Mouse (Mus musculus) forebrain, embryonic 12.5 days (tissue): ENCODE measurements at regions not wholly inside any gene's neighbourhood (a gene's known extent, or its start where the extent isn't known, plus 50 kb on each side); places are given as distances from the start of the nearest gene placed in this dataset.

ENCODE experiments used
- ATAC-seq: fragments of 200-750 bp; cut with Nextera tagmentation; 2 replicates; pipeline ENCODE4 v1.8.0; 2017; ENCODE audit warnings: moderate TSS enrichment; ENCODE audit not compliant: low FRiP score
- H3K27ac ChIP-seq: fragments of 300-500 bp; sonication (generic); 2 replicates; pipeline ENCODE4 v1.5.1; 2016; ENCODE audit warnings: mild to moderate bottlenecking
- H3K27me3 ChIP-seq: fragments of 300-500 bp; sonication (generic); 2 replicates; pipeline ENCODE4 v1.6.1; 2016; ENCODE audit warnings: mild to moderate bottlenecking
- H3K36me3 ChIP-seq: fragments of 300-500 bp; sonication (generic); replicated peaks from 2 replicates; pipeline ENCODE4 v1.6.1; 2016; ENCODE audit warnings: mild to moderate bottlenecking
- H3K4me1 ChIP-seq: fragments of 300-500 bp; sonication (generic); 2 replicates; pipeline ENCODE4 v1.6.1; 2016
- H3K4me2 ChIP-seq: fragments of 300-500 bp; sonication (generic); 2 replicates; pipeline ENCODE4 v1.6.1; 2016; ENCODE audit warnings: mild to moderate bottlenecking, moderate library complexity
- H3K4me3 ChIP-seq: fragments of 300-500 bp; sonication (generic); replicated peaks from 2 replicates; pipeline ENCODE4 v1.5.1; 2016; ENCODE audit warnings: mild to moderate bottlenecking
- H3K9ac ChIP-seq: fragments of 300-500 bp; sonication (generic); 2 replicates; pipeline ENCODE4 v1.6.1; 2016; ENCODE audit warnings: mild to moderate bottlenecking
- H3K9me3 ChIP-seq: fragments of 300-500 bp; sonication (generic); 2 replicates; pipeline ENCODE4 v1.6.1; 2016
- WGBS: fragments of 180-500 bp; shearing (Covaris S2); methylation state at CpG from one replicate; pipeline ENCODE4 v1.1.7; 2016; 5-methylcytosine and 5-hydroxymethylcytosine counted together

DNA sequence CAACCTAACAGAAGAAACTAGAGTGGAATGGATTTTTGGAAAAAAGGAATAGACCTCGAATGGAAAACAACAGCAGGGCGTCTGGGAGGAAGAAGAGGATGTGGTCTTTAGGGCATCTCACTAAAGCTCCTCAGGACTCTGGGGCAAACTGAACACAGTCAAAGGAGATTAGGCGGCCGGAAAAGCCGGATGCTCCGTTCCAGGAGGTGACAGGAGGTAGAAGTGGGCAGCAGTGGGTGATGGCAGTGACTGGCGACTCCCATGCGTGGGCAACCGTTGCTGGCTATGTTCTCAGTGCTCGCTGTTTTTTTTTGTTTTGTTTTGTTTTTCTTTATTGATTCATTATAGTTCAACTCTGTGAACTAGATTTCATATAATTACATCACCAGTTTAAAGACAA lies 228.8 kb upstream of the Klf3 start:
- 85% methylated on average over 10 of the region's 10 CpGs for WGBS
- no peak for ATAC-seq
- Histone ChIP-seq H3K27me3 (no peaks in the 10 kb centered on the region), H3K9me3 (no peaks in the 10 kb centered on the region), H3K4me2 (no peak overlapping the region), H3K4me1 (peaks cover 5% of the 10 kb centered on the region), H3K36me3 (no peaks in the 10 kb centered on the region), H3K4me3 (no peak overlapping the region), H3K9ac (no peak overlapping the region), H3K27ac (no peak overlapping the region)

- no peak overlapping the region for H3K4me3 ChIP-seq
- no peaks in the 10 kb centered on the region for H3K36me3 ChIP-seq
- no peak overlapping the region for H3K27ac ChIP-seq
- no peak overlapping the region for H3K9ac ChIP-seq
- ATAC-seq: no peak
- no peak overlapping the region for H3K4me2 ChIP-seq
- no peaks in the 10 kb centered on the region for H3K9me3 ChIP-seq
- H3K27me3 ChIP-seq: no peaks in the 10 kb centered on the region
- WGBS: 85% methylated on average over 6 of the region's 6 CpGs
- peaks cover 16% of the 10 kb centered on the region for H3K4me1 ChIP-seq
These were observed 227.3 kb upstream of the Klf3 start for GRCm38 (mm10) chr5:64575896-64576295.

GRCm38 (mm10) chr5:64576426-64577262 lies 226.5 kb upstream of the Klf3 start:
- WGBS: 85% methylated on average over 19 of the region's 19 CpGs

DNA sequence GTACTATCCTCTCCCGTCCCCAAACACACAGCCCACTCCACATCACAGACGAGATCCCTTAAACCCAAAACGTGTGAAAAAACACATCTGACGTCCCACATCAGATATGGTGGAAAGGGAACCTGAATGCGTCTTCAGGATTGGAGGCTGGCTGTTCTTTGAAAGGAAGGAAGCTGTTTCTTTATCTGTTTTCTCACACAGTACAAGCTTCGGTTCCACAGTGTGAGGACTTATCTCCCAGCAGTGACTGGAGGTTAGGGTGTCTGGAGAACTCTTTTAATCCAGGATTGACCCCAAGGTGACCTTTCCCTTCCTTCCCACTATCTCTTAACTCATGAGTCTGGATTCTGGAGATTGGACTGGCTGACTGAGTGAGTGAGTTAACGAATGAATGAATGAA lies 225.8 kb upstream of the Klf3 start:
- no peaks in the 10 kb centered on the region for H3K27me3 ChIP-seq
- no peaks in the 10 kb centered on the region for H3K9me3 ChIP-seq

More at GRCm38 (mm10) chr5:64576426-64577262, 226.5 kb upstream of the Klf3 start:
- Histone ChIP-seq H3K27me3 (no peaks in the 10 kb centered on the region), H3K4me3 (no peak overlapping the region), H3K27ac (no peak overlapping the region), H3K4me1 (peaks cover 16% of the 10 kb centered on the region), H3K36me3 (no peaks in the 10 kb centered on the region), H3K9me3 (no peaks in the 10 kb centered on the region), H3K4me2 (no peak overlapping the region), H3K9ac (no peak overlapping the region)
- no peak for ATAC-seq

GRCm38 (mm10) chr5:64578536-64578935 lies 224.7 kb upstream of the Klf3 start:
- Histone ChIP-seq H3K4me2 (no peak overlapping the region), H3K4me1 (peaks cover 16% of the 10 kb centered on the region), H3K27me3 (no peaks in the 10 kb centered on the region), H3K9ac (no peak overlapping the region), H3K27ac (no peak overlapping the region), H3K9me3 (no peaks in the 10 kb centered on the region), H3K36me3 (no peaks in the 10 kb centered on the region), H3K4me3 (no peak overlapping the region)
- 96% methylated on average over 6 of the region's 6 CpGs for WGBS
- no peak for ATAC-seq

More for the DNA sequence above, 225.8 kb upstream of the Klf3 start:
- no peaks in the 10 kb centered on the region for H3K36me3 ChIP-seq
- no peak overlapping the region for H3K4me3 ChIP-seq
- WGBS: 63% methylated on average over 7 of the region's 7 CpGs
- ATAC-seq: no peak
- peaks cover 16% of the 10 kb centered on the region for H3K4me1 ChIP-seq
- H3K9ac ChIP-seq: no peak overlapping the region
- no peak overlapping the region for H3K27ac ChIP-seq
- no peak overlapping the region for H3K4me2 ChIP-seq

DNA sequence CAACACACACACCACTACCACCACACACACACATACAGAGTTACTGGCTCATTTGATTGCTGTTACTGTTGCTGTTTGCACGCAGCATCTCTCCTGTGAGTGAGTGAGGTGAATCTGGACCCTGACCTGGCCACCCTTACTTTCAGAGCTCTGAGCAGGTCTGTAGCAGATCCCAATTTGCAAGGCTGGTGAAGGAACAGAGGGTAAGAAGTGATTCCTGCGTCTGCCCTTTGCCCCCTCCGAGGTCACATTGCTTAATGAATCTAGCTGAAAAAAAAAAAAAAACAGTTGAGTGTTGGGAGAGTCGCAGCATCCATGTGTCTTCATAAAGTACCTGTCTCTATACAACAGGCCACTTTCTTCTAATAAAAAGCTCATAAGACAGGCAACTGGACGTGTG lies 224.1 kb upstream of the Klf3 start:
- Histone ChIP-seq H3K4me2 (no peak overlapping the region), H3K9me3 (no peaks in the 10 kb centered on the region), H3K27me3 (no peaks in the 10 kb centered on the region), H3K27ac (no peak overlapping the region), H3K4me3 (no peak overlapping the region), H3K36me3 (no peaks in the 10 kb centered on the region), H3K4me1 (peaks cover 16% of the 10 kb centered on the region), H3K9ac (no peak overlapping the region)
- no peak for ATAC-seq
- 54% methylated on average over 5 of the region's 5 CpGs for WGBS

DNA sequence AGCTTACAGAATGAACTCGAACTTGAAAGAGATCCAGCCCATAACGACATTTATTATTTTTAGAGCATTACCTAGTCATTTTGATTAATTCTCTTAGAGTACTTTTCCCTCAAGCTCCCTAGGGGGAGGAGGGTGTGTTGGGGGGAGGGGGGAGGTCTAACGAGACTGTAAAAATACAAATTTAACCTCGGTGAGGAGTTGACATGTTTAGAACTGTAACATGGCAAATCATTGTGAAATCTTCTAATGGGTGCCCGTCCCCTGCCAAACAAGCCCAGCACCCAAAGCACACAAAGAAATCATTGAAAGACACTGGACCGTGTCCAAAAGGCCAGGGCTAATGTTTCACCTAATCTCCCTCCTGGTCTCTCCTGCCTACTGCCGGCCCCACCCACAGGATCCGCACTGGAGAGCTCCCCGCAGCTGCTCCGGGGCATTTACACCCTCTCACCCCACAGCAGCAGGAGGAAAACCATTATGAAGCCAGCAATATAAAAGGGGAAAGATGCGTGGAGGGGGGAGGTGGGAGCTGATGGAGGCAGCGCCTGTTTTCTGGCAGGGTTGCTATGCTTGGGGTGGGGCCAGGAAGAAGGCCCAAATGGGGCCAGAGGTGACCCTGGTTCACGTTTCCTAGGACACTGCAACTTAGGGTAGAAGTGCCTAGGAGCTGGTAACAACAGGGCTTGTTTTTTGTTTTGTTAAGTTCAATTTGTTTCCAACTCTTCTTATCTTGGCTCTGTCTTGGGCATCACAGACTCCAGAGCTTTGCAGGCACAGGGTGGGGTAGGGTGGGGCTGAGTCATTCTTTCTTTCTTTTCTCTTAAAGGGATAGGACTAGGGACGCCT lies 223.5 kb upstream of the Klf3 start:
- Histone ChIP-seq H3K4me1 (peaks cover 16% of the 10 kb centered on the region), H3K4me2 (peak overlapping the region; percentile 44), H3K9ac (no peak overlapping the region), H3K9me3 (no peaks in the 10 kb centered on the region), H3K27ac (peak overlapping the region; percentile 66; the same call in 1 of the 2 replicates), H3K36me3 (no peaks in the 10 kb centered on the region), H3K27me3 (no peaks in the 10 kb centered on the region), H3K4me3 (no peak overlapping the region)
- ATAC-seq: peak; percentile 84
- WGBS: 9% methylated on average over 14 of the region's 14 CpGs

DNA sequence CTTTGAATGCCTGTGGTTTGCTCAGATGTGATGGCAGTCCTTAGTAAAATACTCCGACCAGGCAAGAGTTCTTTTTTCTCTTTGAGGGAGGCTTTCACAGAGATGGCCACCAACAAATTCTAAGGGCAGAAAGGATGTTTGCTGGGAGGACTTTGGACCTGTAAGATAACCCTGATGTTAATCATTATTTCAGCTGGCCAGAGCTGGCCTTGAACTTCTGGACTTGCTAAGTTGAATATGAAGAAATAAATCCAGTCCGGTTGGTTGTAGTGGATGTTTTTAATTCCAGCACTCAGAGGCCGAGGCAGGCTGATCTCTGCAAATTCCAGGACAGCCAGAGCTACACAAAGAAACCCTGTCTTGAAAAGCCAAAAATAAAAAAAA lies 222.9 kb upstream of the Klf3 start:
- Histone ChIP-seq H3K4me1 (peaks cover 16% of the 10 kb centered on the region), H3K4me2 (no peak overlapping the region), H3K27ac (no peak overlapping the region), H3K36me3 (no peaks in the 10 kb centered on the region), H3K9ac (no peak overlapping the region), H3K27me3 (no peaks in the 10 kb centered on the region), H3K4me3 (no peak overlapping the region), H3K9me3 (no peaks in the 10 kb centered on the region)
- 77% methylated on average over 3 of the region's 3 CpGs for WGBS
- ATAC-seq: no peak

DNA sequence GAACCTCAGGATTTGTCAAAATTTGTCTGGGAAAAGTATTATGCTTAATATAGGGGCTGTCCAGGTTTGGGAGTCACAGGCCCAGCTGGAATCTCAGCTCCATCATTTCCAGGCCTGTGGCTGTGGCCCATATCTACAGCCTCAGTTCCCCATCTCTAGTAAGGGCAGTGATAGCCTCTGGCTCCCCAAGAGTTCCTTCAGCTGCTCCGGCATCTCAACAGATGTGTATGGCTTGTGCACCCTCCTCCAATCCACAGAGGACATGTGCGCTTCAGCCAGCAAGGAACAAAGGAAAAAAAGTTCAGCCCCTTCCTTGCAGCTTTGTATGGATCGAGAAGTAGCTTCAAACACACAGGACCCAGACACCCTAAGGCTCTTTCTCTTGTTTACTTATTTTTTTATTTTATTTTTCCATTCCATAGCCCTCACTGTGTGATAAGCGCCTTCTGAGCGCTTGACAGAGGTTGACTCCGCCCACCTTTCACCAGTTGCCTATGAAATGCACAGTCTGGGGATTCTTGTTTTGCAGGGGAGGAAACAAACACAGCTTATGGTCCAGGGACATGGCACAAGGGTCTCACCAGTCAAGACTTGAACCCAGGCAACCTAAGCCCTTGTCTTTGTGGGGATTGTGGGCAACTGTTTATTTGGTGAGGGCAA lies 222.3 kb upstream of the Klf3 start:
- Histone ChIP-seq H3K4me2 (no peak overlapping the region), H3K27me3 (no peaks in the 10 kb centered on the region), H3K4me1 (peaks cover 16% of the 10 kb centered on the region), H3K4me3 (no peak overlapping the region), H3K9ac (no peak overlapping the region), H3K27ac (no peak overlapping the region), H3K9me3 (no peaks in the 10 kb centered on the region), H3K36me3 (no peaks in the 10 kb centered on the region)
- ATAC-seq: no peak
- WGBS: 89% methylated on average over 6 of the region's 6 CpGs

DNA sequence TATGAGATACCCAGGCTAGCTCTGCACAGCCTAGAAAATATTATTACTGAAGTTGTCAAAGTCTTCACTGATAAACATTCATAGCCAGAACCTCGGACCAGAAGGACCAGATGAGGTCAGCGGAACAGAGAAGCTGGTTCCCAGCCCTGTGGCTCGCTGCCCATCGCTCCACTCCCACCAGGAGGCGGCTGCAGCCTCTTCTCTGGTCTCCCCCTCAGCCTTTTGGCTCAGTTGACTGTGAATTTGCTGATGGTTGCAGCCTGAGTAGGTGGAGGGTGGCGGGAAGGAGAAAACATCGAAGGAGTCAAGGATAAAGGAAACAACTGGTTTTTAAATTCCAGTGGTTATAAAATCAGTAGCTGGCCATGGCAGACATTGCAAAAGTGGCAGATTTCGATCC lies 221.7 kb upstream of the Klf3 start:
- no peak overlapping the region for H3K9ac ChIP-seq
- H3K4me1 ChIP-seq: peaks cover 16% of the 10 kb centered on the region
- no peak overlapping the region for H3K4me3 ChIP-seq
- no peak overlapping the region for H3K27ac ChIP-seq
- no peaks in the 10 kb centered on the region for H3K27me3 ChIP-seq
- 80% methylated on average over 8 of the region's 8 CpGs for WGBS
- H3K9me3 ChIP-seq: no peaks in the 10 kb centered on the region
- no peak overlapping the region for H3K4me2 ChIP-seq
- no peak for ATAC-seq
- H3K36me3 ChIP-seq: no peaks in the 10 kb centered on the region

DNA sequence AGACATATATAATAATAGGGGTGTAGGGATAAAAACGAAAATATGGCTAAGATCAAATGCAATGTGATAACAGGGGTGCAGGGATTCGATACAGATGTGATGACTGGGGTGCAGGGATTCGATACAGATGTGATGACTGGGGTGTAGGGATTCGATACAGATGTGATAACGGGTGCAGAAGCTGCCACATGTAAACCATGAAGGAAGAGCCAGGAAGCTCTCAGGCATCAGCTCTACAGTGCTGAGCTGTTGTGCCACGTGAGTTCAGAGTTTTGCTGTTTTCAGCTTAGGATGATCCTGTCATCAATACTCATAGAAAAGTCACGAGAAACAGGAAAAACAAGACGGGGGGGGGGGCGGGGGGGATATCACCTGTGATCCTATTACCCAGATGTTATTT lies 221.2 kb upstream of the Klf3 start:
- 82% methylated on average over 9 of the region's 9 CpGs for WGBS

DNA sequence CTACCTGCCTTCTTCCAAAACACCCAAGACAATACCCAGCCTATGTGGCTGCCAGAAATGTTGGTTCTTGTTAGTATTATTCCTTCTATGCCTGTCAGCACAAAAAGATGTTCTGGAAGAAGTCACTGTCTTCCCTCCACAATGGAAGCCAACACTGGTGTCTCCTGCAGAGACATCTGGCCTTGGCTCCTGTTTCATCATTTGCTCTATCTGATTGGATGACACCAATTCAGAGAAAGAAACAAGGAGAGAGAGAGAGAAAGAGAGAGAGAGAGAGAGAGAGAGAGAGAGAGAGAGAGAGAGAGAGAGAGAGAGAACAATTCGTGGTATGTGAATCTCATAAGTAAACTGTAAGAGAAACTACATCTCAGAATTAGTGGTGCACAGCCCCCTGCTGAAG lies 218.9 kb upstream of the Klf3 start:
- Histone ChIP-seq H3K4me2 (no peak overlapping the region), H3K4me3 (no peak overlapping the region), H3K9ac (no peak overlapping the region), H3K4me1 (peaks cover 20% of the 10 kb centered on the region), H3K27ac (no peak overlapping the region), H3K36me3 (no peaks in the 10 kb centered on the region), H3K9me3 (no peaks in the 10 kb centered on the region), H3K27me3 (no peaks in the 10 kb centered on the region)
- 95% methylated on average over 1 of the region's 1 CpGs for WGBS
- ATAC-seq: no peak

More for the DNA sequence above, 221.2 kb upstream of the Klf3 start:
- H3K9ac ChIP-seq: no peak overlapping the region
- H3K9me3 ChIP-seq: no peaks in the 10 kb centered on the region
- no peak overlapping the region for H3K4me3 ChIP-seq
- no peak overlapping the region for H3K27ac ChIP-seq
- no peaks in the 10 kb centered on the region for H3K27me3 ChIP-seq
- no peak overlapping the region for H3K4me2 ChIP-seq
- ATAC-seq: no peak
- H3K4me1 ChIP-seq: peaks cover 16% of the 10 kb centered on the region
- no peaks in the 10 kb centered on the region for H3K36me3 ChIP-seq
